ENCODE assay signal across 7 mouse cellular contexts in the genomic region with DNA sequence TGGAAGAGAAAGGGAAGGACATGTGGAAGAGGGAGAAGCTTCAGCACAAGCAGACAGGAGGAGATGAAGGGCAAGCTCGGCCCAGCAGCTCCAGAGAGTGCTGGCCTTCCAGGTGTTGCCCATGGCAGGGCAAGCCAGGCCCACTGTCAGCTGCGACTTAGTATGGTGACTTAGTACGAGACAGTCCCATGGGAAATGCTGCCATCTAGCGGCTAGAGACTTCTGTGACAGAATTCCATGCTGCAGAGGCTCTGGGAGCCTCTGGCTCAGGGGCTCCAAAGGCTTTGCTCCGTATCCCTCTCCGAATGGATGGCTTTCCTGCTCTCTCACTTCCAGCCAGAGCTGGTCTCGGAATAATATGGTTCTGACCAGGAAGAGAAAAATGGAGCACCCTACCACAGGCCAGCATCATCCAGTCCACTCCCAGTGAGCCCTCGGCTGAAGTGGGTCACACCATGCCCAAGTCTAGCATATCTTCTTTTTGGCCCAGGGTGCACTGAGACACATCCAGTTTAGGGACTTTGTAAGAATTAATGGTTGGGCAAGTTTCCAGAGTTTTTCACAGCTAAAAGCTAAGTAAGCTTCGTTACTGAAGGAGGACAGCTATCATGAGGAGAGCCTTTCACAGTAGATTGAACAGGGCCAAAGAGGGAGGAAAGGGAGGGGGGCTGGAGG. TPM values are rescaled to one million over a fixed set of nuclear protein-coding genes. Genes with fewer than 3 reads are reported as not detected.
DNase-seq lines count a peak whose midpoint lies in the region; ATAC-seq lines count a peak whose summit lies in the region.

No protein-coding gene starts in this region.

- no peak overlapping the region for H3K27ac ChIP-seq in limb, embryonic 10.5 days
- H3K27ac ChIP-seq in midbrain, embryonic 15.5 days: no peak overlapping the region

- no peaks in the 10 kb centered on the region for H3K9me3 ChIP-seq in limb, embryonic 10.5 days (replicated peaks)
- no peaks in the 10 kb centered on the region for H3K9me3 ChIP-seq in midbrain, embryonic 15.5 days

- peaks cover 82% of the 10 kb centered on the region for H3K36me3 ChIP-seq in limb, embryonic 10.5 days
- H3K36me3 ChIP-seq in midbrain, embryonic 15.5 days (replicated peaks): peaks cover 15% of the 10 kb centered on the region; the same call in 1 of the 2 replicates

- DNase-seq in adrenal gland, postnatal 10 days: peak; percentile 89
- peak; percentile 76 for DNase-seq in embryo, embryonic 11.5 days (ENCODE audit: low read depth, low spot score)
- DNase-seq in kidney, adult 18-20 months: peak; percentile 80
- DNase-seq in limb, embryonic 10.5 days (ENCODE audit: low spot score): peak; percentile 85
- peak; percentile 63 to 81 for DNase-seq in spleen, postnatal 10 days (ENCODE audit: low spot score in 2 of 2)

- 34% methylated on average over 9 of the region's 9 CpGs for WGBS in limb, embryonic 10.5 days
- 28% methylated on average over 9 of the region's 9 CpGs for WGBS in midbrain, embryonic 15.5 days

- no peak overlapping the region for H3K4me2 ChIP-seq in midbrain, embryonic 15.5 days

- no peak overlapping the region for H3K4me3 ChIP-seq in limb, embryonic 10.5 days
- H3K4me3 ChIP-seq in midbrain, embryonic 15.5 days: no peak overlapping the region

- H3K4me1 ChIP-seq in limb, embryonic 10.5 days: no peaks in the 10 kb centered on the region
- no peaks in the 10 kb centered on the region for H3K4me1 ChIP-seq in midbrain, embryonic 15.5 days

- no peak overlapping the region for H3K9ac ChIP-seq in midbrain, embryonic 15.5 days

- no peaks in the 10 kb centered on the region for H3K27me3 ChIP-seq in limb, embryonic 10.5 days (ENCODE audit: low read depth, poor library complexity, severe bottlenecking)
- no peaks in the 10 kb centered on the region for H3K27me3 ChIP-seq in midbrain, embryonic 15.5 days (replicated peaks)

- peak; percentile 66 for ATAC-seq in granulocyte monocyte progenitor cell, adult 5-6 weeks (replicated peaks; ENCODE audit: poor library complexity, severe bottlenecking)
- peak; percentile 72 for ATAC-seq in midbrain, embryonic 15.5 days (replicated peaks)

RNA-seq across cellular contexts. Expression of gene Clec2l, which starts 32.6 kb away (rescaled TPM):
- total RNA-seq in adrenal gland, postnatal 10 days (2021): 1 to 10 TPM; 3.2 to 4.2 TPM
- 0.45 TPM in 1 of 2 replicates, not detected in the other for total RNA-seq in granulocyte monocyte progenitor cell, adult 5-6 weeks (2014; fragmentation: Nextera tagmentation)
- total RNA-seq in granulocyte monocyte progenitor cell, adult 5-6 weeks (2017): not detected in 2 replicates
- polyA plus RNA-seq in limb, embryonic 10.5 days (2016; fragmentation: Nextera tagmentation; extraction: Ambion mirVana): 0.35 and 0.40 TPM in 2 replicates
- polyA plus RNA-seq in midbrain, embryonic 15.5 days (2015; fragmentation: Nextera tagmentation; extraction: Ambion mirVana): 28.9 and 34.0 TPM in 2 replicates

RNA-seq across cellular contexts. Expression of gene Klrg2, which starts 58.5 kb away (rescaled TPM):
- under 1 TPM; 0.42 to 0.96 TPM for total RNA-seq in adrenal gland, postnatal 10 days (2021)
- total RNA-seq in granulocyte monocyte progenitor cell, adult 5-6 weeks (2014; fragmentation: Nextera tagmentation): 0.68 TPM in 1 of 2 replicates, not detected in the other
- total RNA-seq in granulocyte monocyte progenitor cell, adult 5-6 weeks (2017): 0.30 and 0.72 TPM in 2 replicates
- 0.06 and 0.11 TPM in 2 replicates for polyA plus RNA-seq in limb, embryonic 10.5 days (2016; fragmentation: Nextera tagmentation; extraction: Ambion mirVana)
- polyA plus RNA-seq in midbrain, embryonic 15.5 days (2015; fragmentation: Nextera tagmentation; extraction: Ambion mirVana): 0.11 and 0.26 TPM in 2 replicates
